Comparison of ENCODE assay signal across 29 mouse cellular contexts in the genomic region with DNA sequence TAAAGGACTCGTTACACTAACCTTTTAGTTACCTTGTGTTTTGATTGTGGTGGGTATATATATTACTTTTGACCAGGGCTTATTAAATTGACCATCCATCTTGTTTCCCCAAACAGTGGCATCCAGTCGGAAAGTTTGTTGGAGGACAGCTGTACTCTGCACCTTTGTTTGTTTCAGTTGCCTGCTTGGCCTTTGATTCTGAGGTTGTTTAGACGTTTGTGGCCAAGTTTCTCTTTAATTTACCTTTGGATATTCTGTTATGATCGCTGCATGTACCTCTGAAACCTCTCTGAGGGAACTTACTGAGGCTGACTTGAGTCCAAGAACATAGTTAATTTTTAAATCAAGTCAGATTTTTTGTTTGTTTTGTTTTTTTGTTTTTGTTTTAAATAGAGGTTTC.
"Had no signal": no experiment of that assay in that cellular context is flagged by ENCODE, and none has a peak within 500 bp of the region (broad histone marks: within the 10 kb centered on the region; RNA-seq: fewer than 3 reads in every experiment).

No protein-coding gene starts in this region.

- H3K9ac ChIP-seq: heart, embryonic 12.5 days; heart, embryonic 13.5 days; heart, embryonic 15.5 days; hindbrain, embryonic 12.5 days; hindbrain, embryonic 13.5 days; hindbrain, embryonic 14.5 days; hindbrain, embryonic 15.5 days; intestine, embryonic 15.5 days; kidney, embryonic 15.5 days had no signal

- H3K27ac ChIP-seq: heart, adult 2 months; heart, embryonic 10.5 days; heart, embryonic 13.5 days; heart, embryonic 15.5 days; hindbrain, embryonic 10.5 days; hindbrain, embryonic 12.5 days; hindbrain, embryonic 13.5 days; hindbrain, embryonic 14.5 days; hindbrain, embryonic 15.5 days; hindbrain, postnatal 0 days; intestine, embryonic 15.5 days; kidney, embryonic 15.5 days; kidney, postnatal 0 days; layer of hippocampus, adult 2 months; left cerebral cortex, adult 2 months had no signal

- H3K27me3 ChIP-seq: heart, embryonic 12.5 days; heart, embryonic 13.5 days; heart, embryonic 15.5 days; hindbrain, embryonic 12.5 days; hindbrain, embryonic 13.5 days; hindbrain, embryonic 15.5 days; intestine, embryonic 15.5 days; kidney, embryonic 15.5 days had no signal

- H3K4me2 ChIP-seq: heart, embryonic 11.5 days; heart, embryonic 12.5 days; heart, embryonic 13.5 days; heart, embryonic 15.5 days; hindbrain, embryonic 12.5 days; hindbrain, embryonic 13.5 days; hindbrain, embryonic 14.5 days; hindbrain, embryonic 15.5 days; intestine, embryonic 15.5 days; kidney, embryonic 15.5 days had no signal

- H3K9me3 ChIP-seq: heart, embryonic 10.5 days; heart, embryonic 12.5 days; heart, embryonic 13.5 days; heart, embryonic 15.5 days; hindbrain, embryonic 10.5 days; hindbrain, embryonic 12.5 days; hindbrain, embryonic 13.5 days; hindbrain, embryonic 15.5 days; intestine, embryonic 15.5 days; kidney, embryonic 15.5 days had no signal

- DNase-seq: heart, adult 18-20 months; heart, adult 2 months; heart, postnatal 10 days; heart, postnatal 14 days; heart, postnatal 36 days; heart, postnatal 4 days; kidney, postnatal 4 days; layer of hippocampus, adult 9-11 months; layer of hippocampus, postnatal 36 days had no signal

- H3K4me1 ChIP-seq: intestine, embryonic 15.5 days had no signal

- ATAC-seq: hindbrain, embryonic 16.5 days; hindbrain, postnatal 0 days; inflammation-experienced regulatory T-cells, adult 6 months; intestine, embryonic 15.5 days; intestine, embryonic 16.5 days; intestine, postnatal 0 days had no signal

- H3K4me3 ChIP-seq: heart, adult 2 months; heart, embryonic 10.5 days; heart, embryonic 12.5 days; heart, embryonic 13.5 days; heart, embryonic 15.5 days; hindbrain, embryonic 10.5 days; hindbrain, embryonic 12.5 days; hindbrain, embryonic 13.5 days; hindbrain, embryonic 15.5 days; intestine, embryonic 15.5 days; kidney, embryonic 15.5 days; layer of hippocampus, adult 2 months; left cerebral cortex, adult 2 months had no signal

- H3K36me3 ChIP-seq: heart, embryonic 10.5 days; heart, embryonic 12.5 days; heart, embryonic 15.5 days; hindbrain, embryonic 12.5 days; hindbrain, embryonic 13.5 days; hindbrain, embryonic 15.5 days; intestine, embryonic 15.5 days; kidney, embryonic 15.5 days had no signal
